Mouse (Mus musculus) ES-E14 (cell line): ENCODE data around the gene Poln. TPM values are rescaled to one million over a fixed set of nuclear protein-coding genes. Genes with fewer than 3 reads are reported as not detected.

Experiments
- DNase-seq: peaks from one replicate; pipeline ENCODE4 v3.0.0-alpha.2; 2013; ENCODE audit warnings: low read depth, low spot score
- H3K27ac ChIP-seq: 2 replicates; pipeline ENCODE4 v1.5.1; 2012; ENCODE audit warnings: low read depth, mild to moderate bottlenecking, low read length, moderate library complexity, mixed read lengths; ENCODE audit not compliant: poor library complexity, insufficient read depth, severe bottlenecking
- H3K36me3 ChIP-seq: 2 replicates; pipeline ENCODE4 v1.6.1; 2012; ENCODE audit warnings: mild to moderate bottlenecking, low read length, moderate library complexity, mixed read lengths; ENCODE audit not compliant: control insufficient read depth, poor library complexity, insufficient read depth, severe bottlenecking
- H3K4me1 ChIP-seq, 2 experiments: fragments of 150-350 bp in 1 of 2; sonication (generic) in 1 of 2; 2 replicates each; pipeline ENCODE4 v1.6.1; 2012; ENCODE audit warnings: low read length in 2 of 2, mild to moderate bottlenecking in 1 of 2, mixed read lengths in 1 of 2; ENCODE audit not compliant: control insufficient read depth in 2 of 2, insufficient read depth in 2 of 2, poor library complexity in 1 of 2
- H3K4me3 ChIP-seq, 2 experiments: fragments of 150-350 bp in 1 of 2; sonication (generic) in 1 of 2; 2 replicates each; pipeline ENCODE4 v1.5.1; 2012; ENCODE audit warnings: low read length in 2 of 2, low read depth in 1 of 2, mild to moderate bottlenecking in 1 of 2, mixed read lengths in 1 of 2; ENCODE audit not compliant: insufficient read depth in 1 of 2, poor library complexity in 1 of 2, severe bottlenecking in 1 of 2
- H3K9ac ChIP-seq: 2 replicates; pipeline ENCODE4 v1.6.1; 2012; ENCODE audit warnings: low read depth, mild to moderate bottlenecking, low read length, mixed read lengths; ENCODE audit not compliant: poor library complexity, insufficient read depth, severe bottlenecking
- H3K9me3 ChIP-seq: fragments of 150-350 bp; sonication (generic); 2 replicates; pipeline ENCODE4 v1.6.1; 2012; ENCODE audit warnings: low read depth, mild to moderate bottlenecking, low read length; ENCODE audit not compliant: control insufficient read depth, insufficient read depth
- CHD2 ChIP-seq: IDR thresholded peaks from 2 replicates; pipeline ENCODE4 v1.6.1; 2014; ENCODE audit warnings: mild to moderate bottlenecking, low read depth, low read length, inconsistent platforms
- HCFC1 ChIP-seq: IDR thresholded peaks from 2 replicates; pipeline ENCODE4 v1.6.1; 2012; ENCODE audit warnings: low read length, inconsistent platforms, borderline replicate concordance; ENCODE audit not compliant: insufficient read depth
- MAFK ChIP-seq: IDR thresholded peaks from 2 replicates; pipeline ENCODE4 v1.6.1; 2014; ENCODE audit warnings: mild to moderate bottlenecking, low read depth, low read length, inconsistent platforms; ENCODE audit not compliant: insufficient read depth
- ZC3H11A ChIP-seq: IDR thresholded peaks from 2 replicates; pipeline ENCODE4 v1.6.1; 2012; ENCODE audit warnings: low read depth, mild to moderate bottlenecking, inconsistent platforms, low read length, borderline replicate concordance
- ZNF384 ChIP-seq: IDR thresholded peaks from 2 replicates; pipeline ENCODE4 v1.6.1; 2012; ENCODE audit warnings: low read depth, low read length, inconsistent platforms
- in situ Hi-C, 2 experiments: fragments of 600-800 bp; cut with MboI; formaldehyde crosslinking; loops; one replicate each; pipeline ENCODE4 v1.15.1; 2025; ENCODE audit warnings: low sequenced_read_pairs in 2 of 2, inconsistent platforms in 1 of 2; ENCODE audit not compliant: unreplicated experiment in 2 of 2
- total RNA-seq: library from RNA; depleted of rRNA; stranded (reverse); fragments of 300-350 nt; gene quantifications from 2 replicates; pipeline ENCODE4 v1.2.3, GENCODE M21; 2012

The Poln gene
- total RNA-seq, 1 experiment: 0.18 TPM

DNA sequence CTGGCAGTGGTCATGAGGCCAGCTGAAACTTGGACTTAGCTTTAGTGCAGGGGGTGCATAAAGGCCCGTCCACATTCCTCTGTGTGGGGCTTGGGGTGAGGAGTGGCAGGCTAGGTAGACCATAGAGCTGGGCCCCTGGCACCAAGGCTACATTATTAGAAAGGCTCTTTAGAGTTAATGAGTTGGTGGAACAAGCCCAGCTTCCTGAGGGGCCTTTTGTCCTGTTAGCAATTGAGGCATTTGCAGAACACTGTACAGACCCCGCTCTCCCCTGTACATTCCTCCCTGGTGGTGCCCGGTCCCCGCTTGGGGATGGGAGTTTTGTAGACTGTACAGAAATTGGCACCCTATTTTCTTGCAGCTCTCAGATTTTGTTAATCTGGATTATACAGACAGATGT, 166.6 kb downstream of the Poln start:
- no peak overlapping the region for H3K27ac ChIP-seq

DNA sequence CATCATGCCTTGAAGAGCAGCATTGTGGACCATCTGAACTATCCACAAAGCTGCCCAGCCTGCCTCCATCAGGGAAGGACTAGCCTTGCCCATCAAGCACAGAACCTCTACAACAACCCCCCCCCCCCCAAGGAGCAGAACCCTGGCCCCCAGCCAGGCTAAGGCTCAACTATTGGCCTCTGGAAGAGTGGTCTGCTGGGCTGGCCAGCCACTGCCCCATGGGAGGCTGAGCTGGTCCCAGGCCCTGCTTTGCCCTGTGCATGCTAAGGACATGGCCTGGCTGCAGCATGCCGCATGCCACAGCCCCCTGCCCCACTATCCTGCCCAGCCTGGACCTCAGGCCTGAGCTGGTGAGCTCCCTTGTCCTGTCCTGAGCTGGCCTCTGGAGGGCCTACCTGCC, 167.8 kb downstream of the Poln start:
- Histone ChIP-seq H3K9me3 (no peaks in the 10 kb centered on the region), H3K4me3 (no peak overlapping the region), H3K36me3 (no peaks in the 10 kb centered on the region; the same call in 1 of the 2 replicates), H3K9ac (no peak overlapping the region), H3K4me1 (peaks cover 0 to 2% of the 10 kb centered on the region in 2 experiments; a peak in 1 of 4 replicates), H3K27ac (no peak overlapping the region)
- DNase-seq: no peak
- no peak for TF ChIP-seq ZC3H11A
- no peak for TF ChIP-seq MAFK
- TF ChIP-seq HCFC1: no peak
- TF ChIP-seq CHD2: no peak
- no peak for TF ChIP-seq ZNF384
- in situ Hi-C loops: no loop called here

More for the DNA sequence above, 166.6 kb downstream of the Poln start:
- no peaks in the 10 kb centered on the region for H3K9me3 ChIP-seq
- no peak overlapping the region for H3K4me3 ChIP-seq
- H3K4me1 ChIP-seq: peaks cover 0 to 2% of the 10 kb centered on the region in 2 experiments; a peak in 1 of 4 replicates
- in situ Hi-C loops: no loop called here
- TF ChIP-seq ZC3H11A: no peak
- TF ChIP-seq ZNF384: no peak
- no peak for TF ChIP-seq CHD2
- no peak for TF ChIP-seq HCFC1
- no peak for TF ChIP-seq MAFK
- H3K9ac ChIP-seq: no peak overlapping the region
- no peaks in the 10 kb centered on the region; the same call in 1 of the 2 replicates for H3K36me3 ChIP-seq
- DNase-seq: no peak

- DNase-seq: no peak
- no peak overlapping the region for H3K9ac ChIP-seq
- TF ChIP-seq HCFC1 (no peak), ZC3H11A (no peak), ZNF384 (no peak), MAFK (no peak), CHD2 (no peak)
- no peak overlapping the region for H3K27ac ChIP-seq
- H3K4me1 ChIP-seq: peaks cover 0 to 2% of the 10 kb centered on the region in 2 experiments; a peak in 1 of 4 replicates
- no peaks in the 10 kb centered on the region for H3K9me3 ChIP-seq
- in situ Hi-C loops: no loop called here
- no peaks in the 10 kb centered on the region; the same call in 1 of the 2 replicates for H3K36me3 ChIP-seq
- H3K4me3 ChIP-seq: 0 out of 4 replicates have a peak overlapping the region, but pooled peaks of 1 of the 2 experiments have one; percentile 36
Observed at GRCm38 (mm10) chr5:34000809-34001208, 168.4 kb downstream of the Poln start.

DNA sequence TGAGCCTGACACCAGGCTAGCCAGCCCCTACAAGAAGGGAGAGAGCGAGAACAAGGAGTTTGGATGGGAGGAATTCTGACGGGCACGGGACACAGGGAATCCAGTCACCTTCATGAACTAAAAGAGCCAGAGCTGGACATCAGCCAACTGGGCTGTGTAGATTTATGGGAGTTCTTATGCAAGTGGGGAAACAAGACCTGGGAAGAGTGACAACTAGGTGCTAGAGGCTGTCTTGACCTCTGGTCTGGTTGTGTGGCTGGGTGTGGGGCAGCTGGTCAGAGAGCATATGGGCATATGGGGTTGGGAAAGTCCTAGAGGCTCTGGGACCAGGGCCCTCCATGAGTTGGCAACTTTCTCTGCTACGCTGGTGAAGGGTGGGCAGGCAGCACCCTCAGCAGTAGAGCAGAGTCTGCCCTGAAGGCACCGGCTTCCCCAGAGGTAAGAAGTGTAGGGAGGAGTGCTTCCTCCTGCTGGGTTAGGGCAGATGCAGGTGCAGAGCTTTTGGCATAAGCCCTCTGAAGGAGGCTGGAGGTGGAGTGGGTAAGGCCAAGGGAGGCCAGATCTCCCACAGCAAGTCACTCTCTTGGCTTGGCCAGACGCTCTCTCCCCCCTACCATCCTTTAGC, 169.7 kb downstream of the Poln start:
- Histone ChIP-seq H3K4me3 (no peak overlapping the region), H3K27ac (no peak overlapping the region), H3K36me3 (no peaks in the 10 kb centered on the region; the same call in 1 of the 2 replicates), H3K9ac (no peak overlapping the region), H3K9me3 (no peaks in the 10 kb centered on the region), H3K4me1 (peaks cover 0 to 2% of the 10 kb centered on the region in 2 experiments; a peak in 1 of 4 replicates)
- TF ChIP-seq ZC3H11A (no peak), HCFC1 (no peak), CHD2 (no peak), ZNF384 (no peak), MAFK (no peak)
- DNase-seq: no peak
- in situ Hi-C loops: no loop called here

DNA sequence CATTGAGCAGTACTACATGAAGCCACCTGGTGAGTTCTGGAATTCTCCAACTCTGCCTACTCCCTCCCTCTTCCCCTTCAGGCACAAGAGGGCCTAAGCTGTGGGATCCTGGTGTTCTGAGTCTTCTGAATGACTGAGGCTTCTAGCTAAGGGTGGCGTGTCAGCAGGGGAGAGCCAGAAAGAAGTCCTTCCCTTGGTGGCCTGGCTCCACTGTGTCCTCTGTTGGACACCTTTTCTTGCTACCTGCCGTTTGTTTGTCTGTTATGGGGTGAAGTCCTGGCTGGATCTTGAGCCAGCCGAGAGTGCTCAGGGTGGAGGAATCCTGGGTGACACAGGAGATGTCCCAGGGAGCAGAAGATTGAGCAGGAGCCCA, 170.8 kb downstream of the Poln start:
- no peak overlapping the region for H3K27ac ChIP-seq
- in situ Hi-C loops: no loop called here
- H3K4me3 ChIP-seq: no peak overlapping the region
- no peak for TF ChIP-seq CHD2
- no peak for TF ChIP-seq ZNF384
- TF ChIP-seq HCFC1: no peak
- no peak for TF ChIP-seq ZC3H11A
- TF ChIP-seq MAFK: no peak
- H3K9ac ChIP-seq: no peak overlapping the region
- no peak for DNase-seq
- H3K9me3 ChIP-seq: no peaks in the 10 kb centered on the region
- H3K36me3 ChIP-seq: no peaks in the 10 kb centered on the region; the same call in 1 of the 2 replicates
- peaks cover 0 to 2% of the 10 kb centered on the region in 2 experiments; a peak in 1 of 4 replicates for H3K4me1 ChIP-seq
